Mouse (Mus musculus): Measurements from ENCODE around the gene Gm9112.
"Not testable (repeated sequence)": the region's sequence is repeated elsewhere in the genome, so short reads cannot be mapped to it uniquely, and the experiment has no call there.

Gene Gm9112

DNA sequence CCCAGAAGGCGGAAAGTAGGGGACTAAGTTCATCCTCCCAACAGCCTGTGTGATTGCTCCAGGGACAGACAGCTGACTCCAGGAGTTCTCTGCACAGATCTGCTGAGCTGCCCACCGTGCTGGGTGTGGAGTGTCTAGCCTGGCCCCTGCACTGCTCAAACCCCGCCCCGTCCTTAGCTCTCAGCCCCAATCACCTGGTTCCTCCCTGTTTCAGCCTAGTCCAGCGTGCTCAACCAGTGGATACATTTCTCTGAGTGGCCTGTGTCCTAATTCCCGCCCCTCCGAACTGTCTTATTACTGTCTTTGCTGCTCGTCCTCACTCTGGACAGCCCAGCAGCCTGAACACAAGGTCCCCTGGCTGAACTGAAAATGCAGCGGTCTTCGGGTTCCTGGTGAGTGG lies at the start of gene Gm9112, which contains the start of gene Dmrtc1b:
TSS of gene Gm9112 (minus strand) at position 101 of the 400 bp plus-strand sequence.
TSS of gene Dmrtc1b (plus strand) at position 331 of the 400 bp plus-strand sequence.
- DNase-seq = not testable (repeated sequence)

GRCm38 (mm10) chrX:102724226-102724625 lies 16.8 kb upstream of the Gm9112 start:
- peak; percentile 52 to 62 for DNase-seq

DNA sequence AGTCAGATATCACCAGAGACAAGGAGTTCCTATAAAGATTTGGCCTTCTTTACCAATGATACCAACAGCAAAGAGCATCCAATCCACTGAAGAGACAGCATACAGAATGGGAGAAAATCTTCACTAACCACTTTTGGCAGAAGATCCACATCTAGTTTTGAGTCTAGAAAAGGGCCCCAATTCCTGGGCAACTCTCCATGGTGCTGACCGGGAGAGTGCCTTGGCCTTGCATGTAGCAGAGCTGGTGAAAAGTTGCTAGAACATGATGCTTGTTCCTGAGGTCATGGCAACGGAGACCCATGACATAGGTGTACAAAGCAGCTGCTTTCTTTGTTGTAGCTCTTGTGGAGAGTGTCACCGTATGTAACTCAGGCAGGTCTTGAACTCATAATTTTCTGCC lies 6.8 kb downstream of the Gm9112 start:
- DNase-seq = peak in 1 of 2 experiments; percentile 15

- DNase-seq = peak; percentile 69 to 75
Observed at GRCm38 (mm10) chrX:102689252-102689651, 18.2 kb downstream of the Gm9112 start.

- not testable (repeated sequence) for DNase-seq
Observed at GRCm38 (mm10) chrX:102686872-102687271, 20.6 kb downstream of the Gm9112 start, which contains the start of gene Gm3880. Gm3880 (minus strand) TSS chrX:102686972.

DNA sequence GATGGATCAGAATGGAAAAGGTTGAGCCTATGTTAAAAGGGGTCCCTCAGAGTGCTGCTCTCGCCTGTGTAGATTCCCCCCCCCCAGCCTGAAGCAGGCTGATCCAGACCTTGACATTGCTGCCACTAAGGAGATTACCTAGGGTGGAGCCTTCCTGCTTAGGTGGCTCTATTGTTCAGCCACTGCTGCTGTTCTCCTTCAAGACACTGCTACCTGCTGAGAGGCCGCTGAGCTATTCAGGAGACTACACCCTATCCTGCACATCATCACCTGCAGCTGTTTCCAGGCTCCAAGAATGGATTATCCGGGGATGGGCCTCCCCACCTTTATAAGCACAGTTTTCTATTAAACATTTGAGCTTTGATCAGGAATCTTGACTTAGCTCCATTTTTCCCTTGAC lies 22.7 kb downstream of the Gm9112 start:
- not testable (repeated sequence) for DNase-seq

DNA sequence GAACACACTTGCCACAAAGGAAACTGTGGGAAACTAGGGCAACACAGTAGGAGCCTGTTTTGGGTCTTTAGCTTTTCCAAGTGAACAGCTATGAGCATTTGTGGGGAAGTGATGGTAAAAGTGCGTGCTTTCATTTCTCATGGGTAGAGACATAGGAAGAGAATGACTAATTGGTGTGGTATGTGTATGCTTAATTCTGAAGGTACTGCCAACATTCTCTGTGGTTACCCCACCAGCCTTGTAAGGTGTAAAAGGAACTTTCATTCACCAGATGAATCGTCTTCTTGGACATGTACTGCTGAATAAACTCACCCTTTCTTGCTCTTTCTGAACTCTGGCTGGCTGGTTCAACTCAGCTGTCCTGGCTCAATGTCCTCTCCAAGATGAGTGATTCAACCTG lies 40.8 kb downstream of the Gm9112 start:
- no peak for DNase-seq

- peak; percentile 18 to 19 for DNase-seq
Observed at GRCm38 (mm10) chrX:102660712-102661111, 46.7 kb downstream of the Gm9112 start.

All from cerebellum, postnatal 10 days (tissue).